Mouse (Mus musculus) E14TG2a.4 (cell line): Measurements from ENCODE around the gene Gnmt.

Experiments
- CTCF ChIP-seq: conservative IDR thresholded peaks from 2 replicates; pipeline ENCODE4 v1.5.1; 2014; ENCODE audit warnings: low read length
- NANOG ChIP-seq: IDR thresholded peaks from 2 replicates; pipeline ENCODE4 v1.6.1; 2014; ENCODE audit warnings: borderline replicate concordance, low read length, mixed read lengths
- POU5F1 ChIP-seq: IDR thresholded peaks from 2 replicates; pipeline ENCODE4 v1.6.1; 2014; ENCODE audit warnings: low read length, borderline replicate concordance

DNA sequence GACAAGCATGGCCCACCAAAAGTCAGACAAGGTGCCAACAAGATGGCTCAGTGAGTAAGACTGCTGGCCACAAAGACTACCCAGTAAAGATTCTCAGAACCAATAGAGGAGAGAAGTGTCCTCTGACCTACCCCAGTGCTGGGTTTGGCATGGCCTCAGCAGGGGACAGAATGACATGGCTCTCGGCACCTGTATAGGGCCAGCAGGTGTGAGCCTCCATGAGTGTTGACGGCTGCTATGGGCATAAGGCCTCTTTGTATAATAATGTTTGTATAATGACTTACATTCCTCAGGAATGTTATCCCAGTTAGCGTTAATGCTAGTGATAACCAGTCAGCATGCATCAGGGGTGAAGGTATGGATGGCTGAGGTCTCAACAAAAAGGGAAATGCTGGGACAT is 47.1 kb upstream of the Gnmt start:
- TF ChIP-seq CTCF (no peak), POU5F1 (no peak), NANOG (no peak)
